10 mouse cellular contexts compared by ENCODE assay signal in the genomic region with DNA sequence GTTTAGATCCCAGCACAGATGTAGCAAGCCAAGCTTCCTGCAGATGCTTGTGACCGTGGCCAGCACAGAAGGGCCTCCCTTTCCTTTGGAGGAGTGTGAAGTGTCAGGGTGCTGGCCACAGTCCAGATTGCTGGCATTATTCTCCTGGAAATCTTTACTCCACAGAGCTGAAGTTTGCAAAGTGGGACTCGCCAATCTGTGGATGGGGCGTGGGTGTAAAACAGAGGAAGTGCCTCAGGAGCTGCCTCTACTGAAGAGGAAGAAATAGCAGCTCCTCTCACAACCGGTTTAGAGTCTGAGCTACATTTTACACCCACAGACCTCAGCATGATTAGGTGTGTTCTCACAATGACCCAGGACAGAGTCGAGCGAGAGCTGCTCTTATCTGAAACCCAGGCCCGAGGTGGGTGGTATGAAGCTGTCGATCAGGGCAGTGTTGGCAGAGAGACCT.
DNase-seq lines count a peak whose midpoint lies in the region; ATAC-seq and TF ChIP-seq lines count a peak whose summit lies in the region.
"Had no signal": no experiment of that assay in that cellular context is flagged by ENCODE, and none has a peak within 500 bp of the region (broad histone marks: within the 10 kb centered on the region; RNA-seq: fewer than 3 reads in every experiment).

No protein-coding gene starts in this region.

- no peak overlapping the region for H3K9ac ChIP-seq in lung, postnatal 0 days (replicated peaks; ENCODE audit: low read depth)
- H3K9ac ChIP-seq: embryonic facial prominence, embryonic 13.5 days; hindbrain, embryonic 15.5 days had no signal

- no peaks in the 10 kb centered on the region for H3K36me3 ChIP-seq in lung, postnatal 0 days (ENCODE audit: insufficient read depth, low read length)
- H3K36me3 ChIP-seq: embryonic facial prominence, embryonic 13.5 days; hindbrain, embryonic 15.5 days had no signal

- H3K4me2 ChIP-seq in lung, postnatal 0 days (replicated peaks; ENCODE audit: low read depth, low read length): no peak overlapping the region
- H3K4me2 ChIP-seq: embryonic facial prominence, embryonic 13.5 days; hindbrain, embryonic 15.5 days had no signal

- ATAC-seq in lung, postnatal 0 days: no peak

- WGBS in lung, postnatal 0 days: 21% methylated on average over 8 of the region's 8 CpGs

- H3K4me1 ChIP-seq in lung, postnatal 0 days (ENCODE audit: insufficient read depth, low read depth, low read length): no peaks in the 10 kb centered on the region
- H3K4me1 ChIP-seq: hindbrain, embryonic 15.5 days had no signal

- DNase-seq in adrenal gland, postnatal 25 days: peak; percentile 15
- no peak for DNase-seq in adrenal gland, postnatal 4 days (ENCODE audit: low spot score in 2 of 2)
- DNase-seq in lung, postnatal 0 days (ENCODE audit: low spot score): peak; percentile 13
- DNase-seq in lung, postnatal 14 days: no peak
- peak; percentile 29 to 37 for DNase-seq in layer of hippocampus, postnatal 36 days
- DNase-seq in right cerebral cortex, postnatal 10 days (ENCODE audit: low spot score in 2 of 2): peak; percentile 85 to 88
- no peak for DNase-seq in urinary bladder, postnatal 14 days (ENCODE audit: low spot score)
- no peak for DNase-seq in embryo, embryonic 10.5 days (ENCODE audit: low spot score)

- no peaks in the 10 kb centered on the region for H3K27me3 ChIP-seq in lung, postnatal 0 days (replicated peaks; ENCODE audit: insufficient read depth, low read length)
- H3K27me3 ChIP-seq: hindbrain, embryonic 15.5 days had no signal

- no peak overlapping the region for H3K4me3 ChIP-seq in lung, postnatal 0 days (ENCODE audit: low read depth, low read length)
- H3K4me3 ChIP-seq: embryonic facial prominence, embryonic 13.5 days; hindbrain, embryonic 15.5 days had no signal

- TF ChIP-seq CTCF in lung, postnatal 0 days (IDR thresholded peaks at IDR 0.05): no peak

- no peak for TF ChIP-seq EP300 in lung, postnatal 0 days (IDR thresholded peaks at IDR 0.05)

- H3K27ac ChIP-seq in lung, postnatal 0 days (ENCODE audit: low read length): no peak overlapping the region
- H3K27ac ChIP-seq: embryonic facial prominence, embryonic 13.5 days; hindbrain, embryonic 15.5 days had no signal

- H3K9me3 ChIP-seq in lung, postnatal 0 days (ENCODE audit: low read length): no peaks in the 10 kb centered on the region
- H3K9me3 ChIP-seq: embryonic facial prominence, embryonic 13.5 days; hindbrain, embryonic 15.5 days had no signal

Comparison
In these comparisons a context has a peak if more than half of its experiments do, and no peak if none do; other contexts are left out.
1. DNase-seq: peak in adrenal gland, postnatal 25 days (single experiment), lung, postnatal 0 days (single experiment), layer of hippocampus, postnatal 36 days (2 of 2) and right cerebral cortex, postnatal 10 days (2 of 2); none in adrenal gland, postnatal 4 days (0 of 2), lung, postnatal 14 days (single experiment), urinary bladder, postnatal 14 days (single experiment) and embryo, embryonic 10.5 days (single experiment).